Mouse (Mus musculus): ENCODE data around the gene Tmem106a. TPM values are rescaled to one million over a fixed set of nuclear protein-coding genes. Genes with fewer than 3 reads are reported as not detected.
A peak's percentile ranks its signal among the peaks of the same experiment; 100 is the strongest.

Tmem106a gene
- polyA plus RNA-seq, 2 experiments: 3.8 to 9.3 TPM

DNA sequence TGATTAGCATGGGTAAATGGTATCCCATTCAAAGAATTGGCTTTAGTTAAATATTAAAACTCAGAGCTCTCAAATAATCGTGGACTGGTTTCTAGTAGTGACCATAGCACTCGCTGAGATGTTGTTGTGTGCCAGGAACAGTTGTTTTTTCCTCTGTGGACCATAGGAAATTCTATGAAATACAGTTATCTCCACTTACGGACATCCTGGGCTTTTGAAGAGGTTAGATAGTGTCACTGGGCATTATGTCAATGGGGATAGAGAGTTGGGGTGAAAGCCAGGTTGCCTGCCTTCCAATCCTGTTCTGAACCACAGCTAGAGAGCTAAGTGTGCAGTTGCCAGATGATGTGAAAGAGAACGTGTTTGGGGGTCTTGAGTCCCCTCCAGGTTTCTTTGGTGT is 3.8 kb downstream of the Tmem106a start:
- ATAC-seq (ENCODE audit: low FRiP score, low read depth) (no peak), DNase-seq (ENCODE audit: low spot score) (no peak)
- no peak for TF ChIP-seq POLR2A (IDR thresholded peaks at IDR 0.05; ENCODE audit: borderline replicate concordance, extremely low read depth, insufficient read depth, insufficient read length)
- Histone ChIP-seq H3K4me1 (ENCODE audit: control insufficient read depth, insufficient read depth, low read length) (no peaks in the 10 kb centered on the region), H3K27ac (replicated peaks; ENCODE audit: low read depth, low read length) (no peak overlapping the region), H3K4me3 (replicated peaks; ENCODE audit: low read length) (no peak overlapping the region), H3K27me3 (ENCODE audit: control insufficient read depth, insufficient read depth, low read length) (no peaks in the 10 kb centered on the region), H3K4me2 (replicated peaks; ENCODE audit: low read depth, low read length, severe bottlenecking) (no peak overlapping the region), H3K9ac (ENCODE audit: low read depth, low read length, severe bottlenecking) (no peak overlapping the region), H3K36me3 (ENCODE audit: control insufficient read depth, insufficient read depth, low read length) (peaks cover 9% of the 10 kb centered on the region), H3K9me3 (ENCODE audit: control insufficient read depth, low read length) (no peaks in the 10 kb centered on the region)
- WGBS: 78% methylated on average over 4 of the region's 4 CpGs

DNA sequence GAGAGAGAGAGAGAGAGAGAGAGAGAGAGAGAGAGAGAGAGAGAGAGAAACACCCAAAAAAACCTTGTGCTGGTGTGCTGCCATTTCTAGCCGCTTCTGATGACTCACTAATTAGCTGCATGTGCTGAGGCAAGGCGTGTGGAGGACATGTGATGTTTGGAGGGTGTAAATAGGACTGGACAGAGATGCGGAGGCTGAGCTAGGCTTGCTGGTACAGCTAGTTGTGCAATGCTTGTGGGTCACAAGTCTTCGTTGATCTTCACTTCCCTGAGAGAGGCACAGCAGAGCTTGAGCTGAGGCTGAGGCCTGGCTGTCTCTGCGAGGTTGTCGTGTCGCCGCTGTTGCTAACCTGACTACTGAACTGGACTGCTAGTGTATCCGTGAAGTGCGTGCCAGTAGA is 5.6 kb downstream of the Tmem106a start:
- 87% methylated on average over 10 of the region's 10 CpGs for WGBS
- ATAC-seq (ENCODE audit: low FRiP score, low read depth): no peak
- no peak overlapping the region for H3K4me3 ChIP-seq (replicated peaks; ENCODE audit: low read length)

DNA sequence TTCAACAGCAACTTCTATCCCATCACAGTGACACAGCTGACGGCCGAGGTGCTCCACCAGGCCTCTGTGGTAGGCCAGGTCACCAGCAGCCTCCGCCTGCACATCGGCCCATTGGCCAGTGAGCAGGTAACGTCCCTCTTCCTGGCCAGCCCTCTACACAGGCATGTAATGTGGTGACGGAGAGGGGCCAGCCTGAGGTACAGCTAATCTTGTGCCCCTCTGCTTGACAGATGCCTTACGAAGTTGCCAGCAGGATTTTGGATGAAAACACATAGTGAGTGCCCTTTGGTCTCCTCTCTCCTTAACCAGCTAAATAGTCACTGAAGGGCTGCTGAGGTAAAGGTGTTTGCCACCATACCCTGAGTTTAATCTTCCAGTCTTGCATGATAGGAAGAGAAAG is 6.8 kb downstream of the Tmem106a start:
- H3K36me3 ChIP-seq (ENCODE audit: control insufficient read depth, insufficient read depth, low read length): peaks cover 7% of the 10 kb centered on the region; the same call in 1 of the 2 replicates
- H3K27ac ChIP-seq (replicated peaks; ENCODE audit: low read depth, low read length): no peak overlapping the region
- no peak for TF ChIP-seq POLR2A (IDR thresholded peaks at IDR 0.05; ENCODE audit: borderline replicate concordance, extremely low read depth, insufficient read depth, insufficient read length)
- H3K4me3 ChIP-seq (replicated peaks; ENCODE audit: low read length): no peak overlapping the region
- no peaks in the 10 kb centered on the region for H3K9me3 ChIP-seq (ENCODE audit: control insufficient read depth, low read length)
- no peaks in the 10 kb centered on the region for H3K4me1 ChIP-seq (ENCODE audit: control insufficient read depth, insufficient read depth, low read length)
- 89% methylated on average over 7 of the region's 7 CpGs for WGBS
- H3K27me3 ChIP-seq (ENCODE audit: control insufficient read depth, insufficient read depth, low read length): no peaks in the 10 kb centered on the region
- no peak overlapping the region for H3K9ac ChIP-seq (ENCODE audit: low read depth, low read length, severe bottlenecking)
- DNase-seq (ENCODE audit: low spot score): no peak
- ATAC-seq (ENCODE audit: low FRiP score, low read depth): no peak
- no peak overlapping the region for H3K4me2 ChIP-seq (replicated peaks; ENCODE audit: low read depth, low read length, severe bottlenecking)

More for the DNA sequence above, 5.6 kb downstream of the Tmem106a start:
- Histone ChIP-seq H3K4me1 (ENCODE audit: control insufficient read depth, insufficient read depth, low read length) (no peaks in the 10 kb centered on the region), H3K27me3 (ENCODE audit: control insufficient read depth, insufficient read depth, low read length) (no peaks in the 10 kb centered on the region), H3K9ac (ENCODE audit: low read depth, low read length, severe bottlenecking) (no peak overlapping the region), H3K9me3 (ENCODE audit: control insufficient read depth, low read length) (no peaks in the 10 kb centered on the region), H3K27ac (replicated peaks; ENCODE audit: low read depth, low read length) (no peak overlapping the region), H3K4me2 (replicated peaks; ENCODE audit: low read depth, low read length, severe bottlenecking) (no peak overlapping the region), H3K36me3 (ENCODE audit: control insufficient read depth, insufficient read depth, low read length) (peaks cover 7% of the 10 kb centered on the region; the same call in 1 of the 2 replicates)
- no peak for DNase-seq (ENCODE audit: low spot score)
- TF ChIP-seq POLR2A (IDR thresholded peaks at IDR 0.05; ENCODE audit: borderline replicate concordance, extremely low read depth, insufficient read depth, insufficient read length): no peak

DNA sequence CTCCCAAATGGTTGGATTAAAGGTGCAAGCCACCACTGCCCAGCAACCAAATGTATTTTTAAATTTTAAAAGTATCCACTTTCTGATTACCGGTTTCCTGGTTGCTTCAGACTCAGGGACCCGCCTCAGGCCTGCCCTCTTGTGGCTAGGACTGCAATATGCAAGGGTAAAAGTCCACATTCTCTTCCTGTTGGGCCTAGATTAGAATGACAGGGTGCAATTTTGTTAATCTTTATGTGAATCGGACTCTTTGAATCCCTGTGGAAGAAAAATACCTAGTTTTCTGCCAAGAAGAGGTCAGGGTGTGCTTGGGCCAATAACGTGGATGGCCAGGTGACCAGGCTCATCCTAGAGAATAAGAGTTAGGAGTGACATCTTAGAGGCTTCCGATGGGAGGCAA is 7.4 kb downstream of the Tmem106a start:
- 35% methylated on average over 5 of the region's 5 CpGs for whole genome bisulfite sequencing
- Histone ChIP-seq H3K36me3 (ENCODE audit: control insufficient read depth, insufficient read depth, low read length) (peaks cover 7% of the 10 kb centered on the region; the same call in 1 of the 2 replicates), H3K27me3 (ENCODE audit: control insufficient read depth, insufficient read depth, low read length) (no peaks in the 10 kb centered on the region), H3K4me3 (replicated peaks; ENCODE audit: low read length) (no peak overlapping the region), H3K9ac (ENCODE audit: low read depth, low read length, severe bottlenecking) (no peak overlapping the region), H3K9me3 (ENCODE audit: control insufficient read depth, low read length) (no peaks in the 10 kb centered on the region), H3K4me1 (ENCODE audit: control insufficient read depth, insufficient read depth, low read length) (no peaks in the 10 kb centered on the region), H3K4me2 (replicated peaks; ENCODE audit: low read depth, low read length, severe bottlenecking) (no peak overlapping the region), H3K27ac (replicated peaks; ENCODE audit: low read depth, low read length) (no peak overlapping the region)
- no peak for TF ChIP-seq POLR2A (IDR thresholded peaks at IDR 0.05; ENCODE audit: borderline replicate concordance, extremely low read depth, insufficient read depth, insufficient read length)
- ATAC-seq (ENCODE audit: low FRiP score, low read depth): no peak
- peak; percentile 21 for DNase-seq (ENCODE audit: low spot score)

DNA sequence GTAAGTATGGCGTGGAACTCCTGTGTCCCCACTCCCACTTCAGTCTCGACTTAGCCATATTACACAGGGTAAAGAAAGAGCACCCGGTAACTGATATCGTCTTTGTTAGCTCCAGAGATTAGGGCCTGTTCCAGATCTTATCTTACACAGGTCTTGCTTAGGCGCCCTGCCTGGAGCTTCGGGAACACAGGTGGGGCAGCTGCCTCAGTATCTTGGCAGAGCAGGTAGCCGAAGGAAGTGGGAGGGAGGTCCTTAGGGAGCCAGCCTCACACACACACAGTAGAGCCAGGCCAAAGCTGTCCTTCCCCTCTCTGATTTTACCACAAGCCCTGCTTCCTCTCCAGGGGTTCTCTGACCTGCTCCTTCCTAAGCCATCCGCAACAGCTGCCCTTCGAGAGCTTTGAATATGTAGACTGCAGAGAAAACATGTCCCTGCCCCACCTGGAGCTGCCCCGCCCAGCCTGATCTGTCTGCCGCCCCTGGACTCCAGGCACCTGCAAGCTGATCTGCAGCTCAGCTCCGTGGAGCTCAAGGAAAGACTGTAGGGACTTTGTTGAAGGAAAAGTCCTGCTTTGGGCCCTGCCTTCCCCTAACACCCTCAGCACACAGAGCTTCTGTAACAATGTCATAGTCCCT is 8.1 kb downstream of the Tmem106a start:
- Histone ChIP-seq H3K36me3 (ENCODE audit: control insufficient read depth, insufficient read depth, low read length) (peaks cover 7% of the 10 kb centered on the region; the same call in 1 of the 2 replicates), H3K4me3 (replicated peaks; ENCODE audit: low read length) (no peak overlapping the region), H3K27ac (replicated peaks; ENCODE audit: low read depth, low read length) (no peak overlapping the region), H3K9me3 (ENCODE audit: control insufficient read depth, low read length) (no peaks in the 10 kb centered on the region), H3K9ac (ENCODE audit: low read depth, low read length, severe bottlenecking) (no peak overlapping the region), H3K4me1 (ENCODE audit: control insufficient read depth, insufficient read depth, low read length) (no peaks in the 10 kb centered on the region), H3K4me2 (replicated peaks; ENCODE audit: low read depth, low read length, severe bottlenecking) (no peak overlapping the region), H3K27me3 (ENCODE audit: control insufficient read depth, insufficient read depth, low read length) (no peaks in the 10 kb centered on the region)
- 74% methylated on average over 12 of the region's 12 CpGs for WGBS
- DNase-seq (ENCODE audit: low spot score) (no peak), ATAC-seq (ENCODE audit: low FRiP score, low read depth) (no peak)
- TF ChIP-seq POLR2A (IDR thresholded peaks at IDR 0.05; ENCODE audit: borderline replicate concordance, extremely low read depth, insufficient read depth, insufficient read length): no peak
